Mouse (Mus musculus) limb, embryonic 10.5 days (tissue): ENCODE data around the gene Slc39a10. TPM values are rescaled to one million over a fixed set of nuclear protein-coding genes. Genes with fewer than 3 reads are reported as not detected.

Source experiments
- DNase-seq: peaks from one replicate; pipeline ENCODE4 v3.0.0-alpha.2; 2017; ENCODE audit warnings: low spot score
- H3K27ac ChIP-seq: fragments of 300-500 bp; sonication (generic); 2 replicates; pipeline ENCODE4 v1.5.1; 2016; ENCODE audit warnings: mild to moderate bottlenecking
- H3K27me3 ChIP-seq: fragments of 300-500 bp; sonication (generic); 2 replicates; pipeline ENCODE4 v1.6.1; 2016; ENCODE audit warnings: low read depth, mild to moderate bottlenecking; ENCODE audit not compliant: poor library complexity, severe bottlenecking
- H3K36me3 ChIP-seq: fragments of 300-500 bp; sonication (generic); 2 replicates; pipeline ENCODE4 v1.6.1; 2016; ENCODE audit warnings: mild to moderate bottlenecking, moderate library complexity
- H3K4me1 ChIP-seq: fragments of 300-500 bp; sonication (generic); 2 replicates; pipeline ENCODE4 v1.6.1; 2016
- H3K4me3 ChIP-seq: fragments of 300-500 bp; sonication (generic); 2 replicates; pipeline ENCODE4 v1.5.1; 2016; ENCODE audit warnings: mild to moderate bottlenecking, moderate library complexity
- H3K9me3 ChIP-seq: fragments of 300-500 bp; sonication (generic); replicated peaks from 2 replicates; pipeline ENCODE4 v1.6.1; 2016; ENCODE audit warnings: mild to moderate bottlenecking
- WGBS: fragments of 180-500 bp; shearing (Covaris S2); methylation state at CpG from one replicate; pipeline ENCODE4 v1.1.7; 2016; 5-methylcytosine and 5-hydroxymethylcytosine counted together
- polyA plus RNA-seq: library from polyadenylated mRNA; unstranded; fragments of >200 nt; fragmentation: Nextera tagmentation; extraction: Ambion mirVana; gene quantifications from 2 replicates; pipeline ENCODE4 v1.2.1, GENCODE M21; 2016

Gene Slc39a10
- polyA plus RNA-seq, 1 experiment from 2014 or later, result 64.1 TPM

DNA sequence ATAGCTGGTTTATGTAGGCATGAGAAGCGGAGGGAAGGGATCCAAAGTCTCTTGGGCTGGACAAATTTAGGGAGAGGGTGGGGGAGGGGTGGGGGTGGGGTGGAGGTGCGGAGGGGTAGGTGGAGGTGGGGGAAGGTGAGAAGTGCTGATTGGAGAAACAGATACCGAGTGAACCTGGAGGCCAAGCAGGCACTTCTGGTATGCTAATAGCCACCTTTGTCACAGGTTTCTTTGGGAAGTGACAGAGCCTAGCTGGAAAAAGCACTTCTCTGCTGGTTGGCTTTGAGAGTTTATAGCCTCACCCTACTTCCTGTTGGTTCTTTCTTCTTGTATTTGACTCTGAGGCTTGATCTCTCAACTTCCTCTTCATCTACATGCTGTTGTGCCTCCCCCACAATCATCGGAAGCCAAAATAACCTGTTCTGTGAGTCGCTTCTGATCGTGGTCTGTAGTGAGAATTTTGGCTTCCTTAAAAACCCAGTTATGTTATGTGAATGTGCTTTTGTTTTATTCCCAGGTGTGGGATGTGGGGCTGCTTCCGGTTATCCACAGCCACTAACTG, 1.7 kb upstream of the Slc39a10 start:
- Histone ChIP-seq H3K27me3 (no peaks in the 10 kb centered on the region), H3K4me1 (peaks cover 11% of the 10 kb centered on the region), H3K4me3 (no peak overlapping the region), H3K9me3 (no peaks in the 10 kb centered on the region), H3K36me3 (no peaks in the 10 kb centered on the region), H3K27ac (peak overlapping the region; percentile 74)
- 15% methylated on average over 7 of the region's 7 CpGs for WGBS
- DNase-seq, result no peak

DNA sequence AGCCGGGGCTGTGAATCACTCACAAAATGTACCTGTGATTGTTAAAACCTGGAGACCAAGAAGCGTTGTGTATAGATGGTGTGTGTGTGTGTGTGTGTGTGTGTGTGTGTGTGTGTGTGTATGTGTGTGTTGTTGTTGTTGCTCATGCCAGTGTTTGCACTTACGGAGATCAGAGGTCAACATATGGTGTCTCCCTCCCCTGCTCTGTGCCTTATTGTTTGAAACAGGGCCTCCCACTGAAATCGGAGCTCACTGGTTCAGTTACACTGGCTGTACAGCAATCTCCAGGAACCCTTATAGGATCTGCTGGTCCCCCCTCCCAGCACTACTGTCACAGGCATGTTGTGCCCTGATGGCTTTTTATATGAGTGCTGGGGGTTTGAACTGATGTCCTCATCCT, 3.9 kb downstream of the Slc39a10 start:
- 24% methylated on average over 4 of the region's 4 CpGs for WGBS
- Histone ChIP-seq H3K27me3 (no peaks in the 10 kb centered on the region), H3K4me3 (no peak overlapping the region), H3K27ac (peak overlapping the region; percentile 70), H3K36me3 (no peaks in the 10 kb centered on the region), H3K4me1 (peaks cover 35% of the 10 kb centered on the region), H3K9me3 (no peaks in the 10 kb centered on the region)
- no peak for DNase-seq

DNA sequence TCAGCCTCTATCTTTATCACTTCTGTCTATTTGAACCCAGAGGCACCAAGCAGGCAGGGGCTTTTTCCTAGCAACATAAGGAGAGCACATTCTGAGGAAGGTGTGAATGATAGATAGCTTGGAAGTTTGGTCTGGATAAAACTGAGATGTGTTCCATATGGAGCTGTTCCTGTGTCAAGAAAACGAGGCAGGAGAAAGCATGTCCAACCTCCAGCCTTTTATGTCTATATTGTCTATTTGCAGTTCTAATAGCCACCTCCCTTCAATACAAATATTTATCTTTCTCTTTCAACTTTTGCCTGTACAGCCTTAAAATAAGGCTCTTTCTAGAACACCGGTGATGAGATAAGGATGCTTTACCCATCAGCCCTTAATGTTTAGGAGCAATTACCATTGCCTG, 4.3 kb downstream of the Slc39a10 start:
- Histone ChIP-seq H3K27me3 (no peaks in the 10 kb centered on the region), H3K27ac (peak overlapping the region; percentile 70), H3K4me1 (peaks cover 35% of the 10 kb centered on the region), H3K36me3 (no peaks in the 10 kb centered on the region), H3K9me3 (no peaks in the 10 kb centered on the region), H3K4me3 (no peak overlapping the region)
- 9% methylated on average over 2 of the region's 2 CpGs for WGBS
- no peak for DNase-seq

DNA sequence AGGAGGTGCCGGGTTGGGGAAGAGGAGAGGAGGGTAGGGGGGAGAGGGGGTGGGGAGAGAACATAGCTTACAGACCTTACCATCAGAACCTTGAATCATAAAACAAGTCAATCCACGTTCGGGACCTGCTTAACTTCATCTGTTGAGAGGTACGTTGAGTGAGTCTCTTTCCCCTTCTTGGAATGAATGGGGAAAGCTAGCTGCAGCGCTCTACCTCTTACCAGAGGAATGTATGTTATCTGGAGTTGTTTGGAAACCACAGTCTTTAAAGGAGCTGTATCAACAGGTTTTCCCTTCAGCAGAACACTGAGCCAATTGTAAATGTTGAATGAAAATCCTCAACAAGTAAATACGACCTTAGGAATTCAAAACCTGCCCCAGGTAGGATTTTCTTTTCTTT, 4.7 kb downstream of the Slc39a10 start:
- H3K36me3 ChIP-seq, result no peaks in the 10 kb centered on the region
- H3K4me3 ChIP-seq, result no peak overlapping the region
- DNase-seq, result no peak
- WGBS, result 9% methylated on average over 6 of the region's 6 CpGs
- H3K9me3 ChIP-seq, result no peaks in the 10 kb centered on the region
- peak overlapping the region; percentile 70; the same call in 1 of the 2 replicates for H3K27ac ChIP-seq
- H3K4me1 ChIP-seq, result peaks cover 35% of the 10 kb centered on the region
- H3K27me3 ChIP-seq, result no peaks in the 10 kb centered on the region

DNA sequence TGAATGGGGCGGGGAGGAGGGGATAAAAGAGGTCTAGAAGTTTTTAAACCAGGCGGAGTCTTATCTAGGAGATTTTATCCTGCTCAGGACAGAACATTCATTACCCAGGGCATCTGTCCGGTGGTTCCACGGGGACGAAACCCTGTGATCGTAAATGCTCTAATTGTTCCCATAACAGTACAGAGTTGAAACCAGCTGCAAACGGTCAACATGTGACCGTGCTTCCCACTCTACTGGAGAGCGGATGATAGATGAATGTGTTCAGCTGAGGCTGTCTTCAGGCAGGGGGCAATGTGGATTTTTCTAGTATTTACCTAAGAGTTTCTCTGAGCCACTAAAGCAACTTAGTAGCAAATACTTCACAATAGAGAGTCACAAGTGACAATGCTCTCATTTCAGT, 6.6 kb downstream of the Slc39a10 start:
- peak overlapping the region; percentile 53; the same call in 1 of the 2 replicates for H3K27ac ChIP-seq
- no peak overlapping the region for H3K4me3 ChIP-seq
- peak; percentile 37 for DNase-seq
- H3K36me3 ChIP-seq, result no peaks in the 10 kb centered on the region
- H3K27me3 ChIP-seq, result no peaks in the 10 kb centered on the region
- no peaks in the 10 kb centered on the region for H3K9me3 ChIP-seq
- peaks cover 35% of the 10 kb centered on the region for H3K4me1 ChIP-seq
- 19% methylated on average over 9 of the region's 9 CpGs for WGBS

DNA sequence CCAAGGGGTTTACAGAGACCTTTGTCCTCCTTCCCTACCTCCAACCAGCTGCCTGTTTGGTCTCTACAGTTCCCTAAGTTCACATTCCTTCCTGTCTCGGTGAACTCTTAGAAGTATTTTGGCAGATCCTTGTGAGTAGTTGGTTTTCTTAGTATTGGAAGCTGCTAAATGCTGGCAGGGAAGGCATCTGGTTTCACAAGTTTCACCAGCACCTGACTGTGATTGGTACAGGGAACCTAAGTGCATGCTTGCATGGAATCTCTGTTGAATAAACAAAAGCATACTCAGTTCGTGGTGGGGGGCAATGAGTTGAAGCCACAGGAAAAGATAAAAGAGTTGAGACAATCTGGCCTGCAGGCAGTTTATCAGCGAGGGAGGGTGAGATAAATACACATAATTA, 7.4 kb downstream of the Slc39a10 start:
- Histone ChIP-seq H3K4me1 (peaks cover 35% of the 10 kb centered on the region), H3K27ac (0 out of 2 replicates have a peak overlapping the region, but pooled peaks have one; percentile 25), H3K27me3 (no peaks in the 10 kb centered on the region), H3K9me3 (no peaks in the 10 kb centered on the region), H3K4me3 (no peak overlapping the region), H3K36me3 (no peaks in the 10 kb centered on the region)
- WGBS, result 3% methylated on average over 3 of the region's 3 CpGs
- no peak for DNase-seq

DNA sequence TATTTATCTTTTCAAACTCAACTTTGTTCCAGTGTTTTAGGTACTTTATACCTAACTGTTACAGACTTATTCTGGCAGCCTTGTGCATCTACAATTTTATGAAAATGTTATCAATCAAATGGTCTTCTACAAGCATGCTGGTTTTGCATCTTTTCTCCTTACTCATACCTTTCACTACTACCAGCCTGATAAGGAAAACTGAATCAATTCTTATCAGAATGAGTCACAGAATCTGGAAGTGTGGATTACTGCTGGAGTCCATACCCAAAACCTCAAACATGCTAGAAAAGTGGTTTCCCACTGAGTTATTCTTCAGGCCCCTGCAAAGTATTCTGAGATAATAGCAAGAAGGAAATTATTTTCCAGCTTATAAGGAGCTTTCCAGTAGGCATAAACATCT, 12.7 kb downstream of the Slc39a10 start:
- no peak for DNase-seq
- Histone ChIP-seq H3K4me1 (peaks cover 1% of the 10 kb centered on the region), H3K4me3 (no peak overlapping the region), H3K9me3 (no peaks in the 10 kb centered on the region), H3K36me3 (no peaks in the 10 kb centered on the region), H3K27me3 (no peaks in the 10 kb centered on the region), H3K27ac (no peak overlapping the region)

DNA sequence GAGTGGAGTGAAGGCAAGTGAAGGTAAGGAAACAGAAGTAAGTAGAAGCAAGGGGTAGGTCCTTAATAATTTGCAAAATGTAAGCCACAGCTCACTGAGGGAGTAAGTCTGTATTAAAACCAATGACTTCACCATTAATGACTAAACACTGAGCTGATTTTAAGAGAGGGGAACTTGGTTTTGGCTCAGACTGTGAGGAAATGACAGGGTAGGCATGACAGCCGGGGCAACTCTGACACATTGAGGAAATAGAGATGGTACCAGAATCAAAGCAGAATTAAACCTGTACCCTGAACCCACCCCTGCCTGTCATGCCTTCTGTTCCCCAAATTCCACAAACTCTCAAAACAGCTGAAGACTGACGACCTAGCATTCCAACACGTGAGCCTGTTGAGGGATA, 18.9 kb downstream of the Slc39a10 start:
- H3K27me3 ChIP-seq, result no peaks in the 10 kb centered on the region
- H3K9me3 ChIP-seq, result no peaks in the 10 kb centered on the region
- no peak for DNase-seq
- no peak overlapping the region for H3K4me3 ChIP-seq
- no peaks in the 10 kb centered on the region for H3K4me1 ChIP-seq
- H3K36me3 ChIP-seq, result no peaks in the 10 kb centered on the region
- no peak overlapping the region for H3K27ac ChIP-seq
- WGBS, result 68% methylated on average over 3 of the region's 3 CpGs

DNA sequence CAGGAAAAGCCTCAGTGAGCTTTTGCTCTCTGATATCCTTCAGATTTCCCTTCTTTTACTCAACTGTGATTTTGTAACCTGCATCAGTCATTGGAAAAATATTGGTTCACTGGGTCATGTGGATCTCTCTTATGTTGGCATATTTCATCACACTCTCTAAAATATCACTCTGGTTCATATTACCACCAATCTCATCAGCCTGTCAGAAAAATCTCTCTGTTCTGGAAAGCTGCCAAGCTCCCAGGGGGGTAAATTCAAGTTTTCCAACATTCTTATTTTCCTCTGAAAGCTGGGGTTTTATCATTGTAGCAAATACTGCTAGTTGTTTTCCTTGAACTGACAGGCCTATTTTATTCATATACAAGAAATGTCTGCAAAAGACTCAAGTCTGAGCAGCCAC, 22.9 kb downstream of the Slc39a10 start:
- Histone ChIP-seq H3K27ac (no peak overlapping the region), H3K36me3 (no peaks in the 10 kb centered on the region), H3K4me1 (no peaks in the 10 kb centered on the region), H3K9me3 (no peaks in the 10 kb centered on the region), H3K27me3 (no peaks in the 10 kb centered on the region), H3K4me3 (no peak overlapping the region)
- DNase-seq, result no peak

DNA sequence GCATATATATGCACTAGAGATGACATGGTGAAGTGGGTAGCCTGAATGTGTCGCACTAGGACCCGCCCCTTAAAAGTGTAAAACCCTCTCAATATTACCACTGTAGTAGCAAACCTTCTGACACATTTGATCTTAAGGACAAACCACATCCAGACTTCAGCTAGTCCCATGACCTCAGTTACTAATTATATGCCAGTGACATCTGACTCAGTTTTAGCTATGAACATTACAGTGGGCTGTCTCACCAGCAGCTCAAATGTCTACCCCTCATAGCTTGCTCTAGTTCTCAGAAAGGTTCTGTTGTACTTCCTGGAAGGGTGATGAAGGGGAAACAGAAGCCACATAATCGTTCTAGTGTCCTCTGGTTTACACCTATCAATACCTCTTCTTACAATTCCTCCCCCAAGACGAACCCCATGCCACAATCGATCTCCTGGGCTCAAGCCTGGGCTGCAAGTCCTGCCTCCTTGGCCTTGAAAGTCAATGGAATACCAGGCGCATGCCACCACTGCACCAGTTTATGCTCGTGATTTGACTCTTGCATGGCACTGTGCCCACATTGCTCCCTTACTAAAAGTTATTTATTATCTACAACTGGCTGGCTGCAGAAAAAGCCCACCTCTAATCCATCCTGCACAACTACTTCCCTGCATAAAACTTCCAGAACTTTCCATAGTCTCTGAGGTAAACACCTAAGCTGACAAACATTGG, 28.3 kb downstream of the Slc39a10 start:
- H3K9me3 ChIP-seq, result no peaks in the 10 kb centered on the region
- WGBS, result 90% methylated on average over 7 of the region's 7 CpGs
- H3K27me3 ChIP-seq, result no peaks in the 10 kb centered on the region
- H3K36me3 ChIP-seq, result no peaks in the 10 kb centered on the region
- H3K4me1 ChIP-seq, result no peaks in the 10 kb centered on the region
- DNase-seq, result no peak
- no peak overlapping the region for H3K27ac ChIP-seq
- no peak overlapping the region for H3K4me3 ChIP-seq

DNA sequence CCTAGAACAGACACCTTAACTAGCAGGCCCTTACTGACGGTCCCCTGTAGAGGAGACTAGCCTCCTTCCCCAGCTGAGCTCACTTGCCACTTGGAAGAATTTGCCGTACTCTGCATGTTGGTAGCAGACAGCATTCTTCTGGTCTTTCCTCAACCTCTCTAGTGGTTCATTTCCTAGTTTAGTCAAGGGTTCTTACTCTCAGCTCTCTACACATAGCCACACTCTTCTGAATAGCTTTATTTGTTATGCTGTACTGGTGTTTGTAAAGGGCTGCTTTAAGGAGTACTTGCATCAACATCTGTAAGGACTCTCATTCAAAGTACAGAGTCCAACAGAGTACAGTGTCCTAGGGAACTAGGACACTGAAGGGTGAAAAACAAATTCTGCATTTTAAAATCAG, 29.2 kb downstream of the Slc39a10 start:
- no peaks in the 10 kb centered on the region for H3K36me3 ChIP-seq
- H3K27me3 ChIP-seq, result no peaks in the 10 kb centered on the region
- no peak overlapping the region for H3K4me3 ChIP-seq
- no peak for DNase-seq
- no peaks in the 10 kb centered on the region for H3K9me3 ChIP-seq
- no peaks in the 10 kb centered on the region for H3K4me1 ChIP-seq
- 91% methylated on average over 2 of the region's 2 CpGs for WGBS
- no peak overlapping the region for H3K27ac ChIP-seq

DNA sequence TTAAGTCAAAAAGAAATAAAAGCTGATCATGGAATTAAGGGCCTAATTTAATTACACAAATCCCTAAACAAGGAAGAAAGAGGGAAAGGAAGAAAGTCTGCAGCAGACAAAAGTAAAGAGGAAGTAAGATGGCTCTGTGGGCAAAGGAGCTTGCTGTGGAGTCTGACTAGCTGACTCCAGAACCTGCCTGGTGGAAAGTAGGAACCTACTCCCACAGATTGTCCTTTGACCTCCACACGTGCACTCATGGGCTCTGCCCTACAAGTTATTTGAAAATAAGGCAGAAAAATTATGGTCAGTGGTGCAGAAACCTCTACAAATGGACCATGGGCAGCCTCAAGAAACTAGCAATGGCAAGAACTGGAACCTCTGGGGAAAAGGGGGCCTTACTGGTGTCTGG, 32.6 kb downstream of the Slc39a10 start:
- DNase-seq, result no peak
- WGBS, result 81% methylated on average over 1 of the region's 1 CpGs
- no peak overlapping the region for H3K4me3 ChIP-seq
- H3K36me3 ChIP-seq, result no peaks in the 10 kb centered on the region
- H3K27me3 ChIP-seq, result no peaks in the 10 kb centered on the region
- no peaks in the 10 kb centered on the region for H3K9me3 ChIP-seq
- no peak overlapping the region for H3K27ac ChIP-seq
- no peaks in the 10 kb centered on the region for H3K4me1 ChIP-seq

DNA sequence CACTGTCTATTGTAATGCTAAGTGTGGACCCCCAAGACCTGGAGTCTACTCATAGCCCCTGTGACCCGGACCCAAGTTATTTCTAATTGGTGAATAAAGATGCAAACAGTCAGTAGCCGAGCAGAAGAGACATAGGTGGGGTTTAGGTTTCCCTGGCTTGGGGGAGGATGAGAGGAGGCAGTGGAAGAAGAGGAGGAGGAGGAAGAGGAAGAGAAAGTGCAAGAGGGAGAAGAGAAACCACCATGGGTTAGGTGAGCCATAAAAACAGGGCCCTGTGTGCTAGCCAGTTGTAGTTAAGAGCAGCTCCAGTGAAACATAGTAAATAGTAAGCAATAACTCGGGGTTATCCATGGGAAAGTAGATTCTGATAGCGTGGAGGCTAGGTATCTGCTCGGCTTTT, 34.1 kb downstream of the Slc39a10 start:
- Histone ChIP-seq H3K4me3 (no peak overlapping the region), H3K27ac (no peak overlapping the region), H3K4me1 (peaks cover 9% of the 10 kb centered on the region), H3K36me3 (no peaks in the 10 kb centered on the region), H3K9me3 (no peaks in the 10 kb centered on the region), H3K27me3 (no peaks in the 10 kb centered on the region)
- no peak for DNase-seq
- WGBS, result 84% methylated on average over 5 of the region's 5 CpGs

DNA sequence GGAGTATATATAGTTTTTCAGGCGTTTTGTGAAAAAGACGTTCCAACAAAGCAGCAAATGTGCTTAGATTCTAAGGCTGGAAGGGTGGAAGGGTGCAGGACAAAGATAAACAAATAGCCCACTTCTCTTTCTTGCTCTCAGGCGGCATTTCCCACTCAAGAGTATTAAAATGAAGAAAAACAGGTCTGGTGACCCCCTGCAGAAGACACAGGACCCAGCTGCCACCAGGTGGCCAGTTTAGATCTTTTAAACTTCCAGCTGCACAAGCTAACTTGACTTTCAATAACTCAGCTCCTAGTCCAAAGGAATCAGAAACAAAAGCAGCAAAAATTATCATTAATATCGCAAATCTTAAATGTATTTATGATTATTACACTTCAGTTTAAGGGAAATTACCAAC, 36.2 kb downstream of the Slc39a10 start:
- no peak for DNase-seq

More for the DNA sequence above, 36.2 kb downstream of the Slc39a10 start:
- 55% methylated on average over 4 of the region's 4 CpGs for WGBS
- Histone ChIP-seq H3K27me3 (no peaks in the 10 kb centered on the region), H3K36me3 (no peaks in the 10 kb centered on the region), H3K4me3 (no peak overlapping the region), H3K27ac (no peak overlapping the region), H3K9me3 (no peaks in the 10 kb centered on the region), H3K4me1 (peaks cover 13% of the 10 kb centered on the region)
